Mouse (Mus musculus) 3T3-L1 (cell line): ENCODE results near the gene Pnp2.
"Not testable (repeated sequence)": the region's sequence is repeated elsewhere in the genome, so short reads cannot be mapped to it uniquely, and the experiment has no call there.

Experiments used
- DNase-seq: peaks from one replicate; pipeline ENCODE4 v3.0.0-alpha.2; 2015; ENCODE audit warnings: low read depth, low spot score

Gene Pnp2

GRCm38 (mm10) chr14:50956724-50957123 lies 932 bp downstream of the Pnp2 start:
- DNase-seq: not testable (repeated sequence)

DNA sequence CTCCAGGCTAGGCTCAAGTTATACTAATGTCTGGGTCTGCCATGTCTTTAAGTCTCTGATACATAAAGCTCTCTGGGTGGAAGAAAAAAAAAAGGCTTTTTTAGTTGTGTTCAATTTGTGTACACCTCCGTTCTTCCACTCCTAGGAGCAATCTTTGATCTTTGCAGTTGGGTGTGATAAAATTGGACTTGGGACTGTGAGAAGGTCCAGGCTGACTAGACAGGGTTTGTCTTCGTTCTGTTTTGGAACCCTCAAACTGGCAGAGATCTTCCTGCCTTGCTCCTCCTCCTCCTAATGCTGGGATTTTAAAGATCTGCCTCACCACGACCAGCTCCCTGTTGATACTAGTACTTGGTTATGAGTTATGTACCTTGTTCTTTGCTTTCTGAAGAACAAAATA lies 1.4 kb downstream of the Pnp2 start:
- DNase-seq: not testable (repeated sequence)

- not testable (repeated sequence) for DNase-seq
Measured at GRCm38 (mm10) chr14:50958289-50958995, 2.6 kb downstream of the Pnp2 start.

DNA sequence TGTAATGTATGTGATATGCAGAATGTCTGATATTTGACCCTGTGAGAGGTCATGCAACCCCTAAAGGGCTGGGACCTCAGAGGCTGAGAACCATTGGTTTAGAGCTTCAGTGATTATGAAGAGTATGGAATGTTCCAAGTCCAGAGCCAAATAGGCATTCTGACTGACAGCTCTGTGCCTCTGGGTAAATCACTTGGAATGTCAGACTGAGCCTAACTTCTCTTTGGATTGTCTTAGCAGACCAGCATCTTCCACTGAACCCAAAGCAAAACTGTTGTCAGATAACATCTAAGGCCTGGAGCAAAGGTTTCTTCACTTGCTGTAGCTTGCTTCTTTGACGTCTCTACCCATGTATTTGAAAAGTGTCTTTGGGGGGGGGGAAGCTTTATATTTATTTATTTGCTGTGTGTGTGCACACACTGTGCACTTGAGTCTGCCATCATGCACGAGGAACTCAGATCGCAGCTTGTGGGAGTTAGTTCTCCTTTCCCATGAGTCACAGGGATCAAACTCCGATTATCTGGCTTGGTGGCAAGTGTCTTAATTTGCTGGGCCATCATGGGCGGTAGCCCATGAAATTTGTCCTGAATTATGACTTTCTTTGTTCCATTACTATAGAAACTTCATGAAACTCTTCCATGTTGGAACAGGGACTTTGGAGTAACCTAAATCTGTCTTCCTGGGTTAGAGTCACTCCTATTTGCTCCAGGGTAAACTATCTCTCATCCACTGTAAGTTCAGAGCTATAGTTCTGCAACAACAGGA lies 12.6 kb downstream of the Pnp2 start:
- peak; percentile 22 for DNase-seq

DNA sequence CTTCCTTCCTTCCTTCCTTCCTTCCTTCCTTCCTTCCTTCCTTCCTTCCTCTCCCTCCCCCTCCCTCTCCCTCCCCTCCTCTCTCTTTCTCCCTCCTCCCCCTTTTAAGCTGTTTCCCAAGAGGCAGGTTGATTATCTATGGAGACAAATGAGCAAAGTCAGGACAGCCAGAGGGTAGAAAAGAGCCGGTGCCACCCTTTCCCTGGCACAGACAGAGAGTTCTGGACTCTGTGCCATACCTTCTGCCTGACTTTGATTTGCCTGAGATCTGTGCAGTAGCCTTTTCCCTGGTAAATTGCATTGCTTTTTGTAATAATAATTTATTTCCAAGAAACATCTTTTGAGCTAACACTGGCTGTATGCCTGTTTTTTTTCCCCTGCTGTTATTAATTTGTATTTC lies 13.2 kb downstream of the Pnp2 start:
- no peak for DNase-seq

GRCm38 (mm10) chr14:50969558-50970544 lies 14.1 kb downstream of the Pnp2 start:
- no peak for DNase-seq

DNA sequence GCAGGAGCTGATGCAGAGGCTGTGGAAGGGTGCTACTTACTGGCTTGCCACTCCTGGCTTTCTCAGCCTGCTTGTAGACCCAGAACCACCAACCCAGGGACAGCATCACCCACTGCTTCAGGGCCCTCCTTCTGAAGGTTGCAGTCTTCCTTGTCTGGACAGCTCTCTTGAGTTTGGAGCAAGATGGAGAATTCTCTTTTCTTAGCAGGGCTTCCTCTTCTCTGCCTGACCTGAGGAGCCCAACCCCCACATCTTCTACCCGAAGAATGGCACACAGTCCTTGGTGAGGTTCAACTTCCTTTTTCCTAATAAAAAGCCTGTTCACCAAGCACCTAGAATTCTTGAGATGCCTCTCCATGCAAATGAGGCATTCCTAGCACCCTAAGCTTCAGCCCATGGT lies 15.0 kb downstream of the Pnp2 start:
- no peak for DNase-seq

DNA sequence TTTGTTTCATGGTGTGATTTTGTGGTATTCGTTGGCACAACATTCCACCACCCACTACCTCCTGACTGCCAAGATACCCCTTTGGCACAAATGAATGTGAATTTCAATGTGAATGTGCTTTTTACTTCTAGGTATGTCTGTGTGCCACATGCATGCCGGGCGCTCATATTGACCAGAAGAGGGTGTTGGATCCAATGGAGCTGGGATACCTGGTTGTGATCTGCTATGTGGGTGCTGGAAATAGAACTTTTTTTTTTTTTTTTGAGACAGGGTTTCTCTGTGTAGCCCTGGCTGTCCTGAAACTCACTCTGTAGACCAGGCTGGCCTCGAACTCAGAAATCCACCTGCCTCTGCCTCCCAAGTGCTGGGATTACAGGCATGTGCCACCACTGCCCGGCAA lies 17.3 kb downstream of the Pnp2 start:
- DNase-seq: peak; percentile 0

DNA sequence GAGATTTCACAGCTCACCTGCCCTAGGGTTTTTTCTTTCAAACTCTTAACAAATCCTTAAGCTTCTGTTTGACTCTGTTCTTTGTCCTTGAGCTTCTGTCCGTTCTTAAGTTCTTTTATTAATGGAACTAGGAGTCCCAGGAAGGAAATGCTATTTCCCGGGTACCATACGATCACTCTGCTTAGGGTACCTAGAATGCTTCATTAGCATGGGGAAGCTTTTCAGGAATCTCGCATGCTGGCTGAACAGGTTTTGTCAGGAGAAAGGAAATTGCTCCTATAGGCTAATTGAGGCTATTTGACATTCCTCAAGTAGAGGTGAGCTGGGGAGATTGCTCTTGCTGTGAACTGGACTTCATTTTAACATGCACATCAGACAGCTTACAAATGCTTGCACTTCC lies 17.9 kb downstream of the Pnp2 start:
- no peak for DNase-seq

DNA sequence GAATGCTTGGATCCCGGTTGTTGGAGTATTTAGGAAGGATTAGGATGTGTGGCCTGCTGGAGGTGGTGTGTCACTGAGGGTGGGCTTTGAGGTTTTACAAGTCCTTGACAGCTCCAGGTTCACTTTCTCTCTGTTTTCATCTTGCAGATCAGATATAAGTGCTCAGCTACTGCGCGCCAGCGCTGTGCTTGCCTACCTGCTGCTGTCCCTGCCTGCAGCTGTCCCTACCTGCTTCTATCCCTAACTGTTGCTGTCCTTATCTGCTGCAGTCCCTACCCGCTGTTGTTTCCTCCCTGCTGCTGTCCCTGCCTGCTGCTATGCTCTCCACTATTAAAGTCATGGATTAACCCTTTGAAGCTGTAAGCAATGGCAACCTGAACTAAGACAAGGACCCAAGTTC lies 19.2 kb downstream of the Pnp2 start:
- DNase-seq: no peak

DNA sequence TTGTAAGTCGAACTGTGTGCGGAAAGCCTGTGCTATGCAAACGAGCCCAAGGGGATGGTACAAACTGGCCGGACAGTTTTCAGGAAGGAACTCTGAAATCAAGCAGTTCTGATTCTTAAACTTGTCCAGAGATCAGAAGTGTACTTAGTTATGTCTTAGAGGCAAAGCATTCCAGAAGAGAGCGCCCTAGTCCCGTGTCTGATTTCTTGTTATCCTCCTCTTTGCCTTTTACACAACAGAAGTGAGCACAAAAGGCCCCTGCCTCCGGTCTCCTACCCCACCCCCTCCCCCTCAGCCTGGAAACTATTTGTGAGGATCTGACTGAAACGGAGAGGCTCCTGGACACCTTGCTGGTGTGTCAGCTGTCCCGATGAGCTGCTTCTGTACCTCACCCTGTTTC lies 20.9 kb downstream of the Pnp2 start:
- DNase-seq: no peak

- DNase-seq: not testable (repeated sequence)
Measured at GRCm38 (mm10) chr14:50978451-50978850, 22.7 kb downstream of the Pnp2 start.

DNA sequence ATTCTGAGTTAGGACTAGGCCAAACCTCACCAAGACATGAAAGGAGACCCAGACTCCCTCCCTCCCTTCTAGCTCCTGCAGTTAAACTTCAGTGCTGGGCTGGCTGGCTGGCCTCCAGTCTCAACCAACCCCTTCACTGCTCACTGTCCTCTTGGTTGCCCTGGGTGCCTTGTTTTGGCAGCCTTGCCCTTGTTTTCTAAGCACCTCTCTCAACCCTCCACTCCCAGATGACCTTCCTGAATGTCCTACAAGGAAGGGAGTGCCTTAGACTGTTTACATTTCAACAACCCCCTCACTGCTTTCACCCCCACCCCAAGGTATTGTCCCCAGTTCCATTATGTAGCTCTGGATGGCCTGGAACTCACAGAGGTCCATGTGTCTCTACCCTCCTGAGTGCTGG lies 23.8 kb downstream of the Pnp2 start:
- no peak for DNase-seq

DNA sequence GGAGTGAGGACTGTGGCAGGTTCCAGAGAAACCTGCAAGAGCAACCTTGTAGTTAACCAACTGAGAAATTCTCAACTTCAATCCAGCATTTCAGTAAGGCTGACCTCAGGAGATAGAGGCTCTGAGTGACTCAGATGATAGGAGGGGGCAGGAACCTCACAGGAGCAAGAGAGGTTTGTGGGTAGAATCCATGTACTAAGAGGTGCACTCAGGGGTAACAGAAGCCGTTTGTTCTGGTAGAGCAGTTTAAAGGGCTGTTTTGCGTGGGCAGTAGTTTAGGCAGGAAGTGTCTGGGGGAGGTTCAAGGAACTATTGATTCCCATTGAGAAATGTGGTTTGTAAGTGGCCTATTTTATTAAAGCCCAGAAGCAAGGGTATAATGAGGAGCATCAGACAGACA lies 25.4 kb downstream of the Pnp2 start:
- peak; percentile 1 for DNase-seq

DNA sequence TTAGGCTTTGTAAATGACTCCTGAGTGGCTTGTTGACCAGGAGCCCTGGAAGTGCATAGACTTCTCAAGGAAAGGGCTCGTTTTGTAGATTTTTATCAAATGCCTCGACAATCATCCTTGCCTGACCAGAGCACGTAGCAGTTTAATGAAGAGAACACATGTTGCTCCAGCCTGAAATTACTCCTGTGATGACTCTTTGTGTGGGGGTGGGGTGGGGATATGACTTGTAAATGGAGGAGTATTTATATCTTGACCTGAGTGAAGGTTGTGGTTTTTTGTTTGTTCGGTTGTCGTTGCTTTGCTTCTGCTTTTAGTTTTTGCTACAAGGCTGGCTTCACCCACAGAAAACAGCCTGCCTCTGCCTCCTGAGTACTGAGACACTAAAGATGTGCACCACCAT lies 26.0 kb downstream of the Pnp2 start:
- DNase-seq: peak; percentile 0

DNA sequence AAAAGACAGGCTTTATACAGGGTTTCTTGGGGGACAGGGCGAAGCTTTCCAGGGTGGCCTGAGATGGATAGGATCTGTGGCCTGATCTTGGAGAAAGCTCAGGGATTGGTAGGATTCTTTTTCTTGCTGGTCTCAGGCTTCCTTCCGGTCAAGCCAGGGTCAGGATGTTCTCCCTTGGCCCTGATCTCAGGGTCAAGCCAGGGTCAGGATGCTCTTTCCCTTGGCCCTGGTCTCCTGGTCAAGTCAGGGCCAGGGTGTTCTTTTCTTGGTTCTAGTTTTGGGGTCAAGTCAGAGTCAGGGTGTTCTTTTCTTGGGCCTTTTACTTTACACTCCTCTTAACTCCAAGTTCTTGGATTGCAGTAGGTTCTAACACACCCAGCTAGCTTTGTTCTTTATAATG lies 31.9 kb downstream of the Pnp2 start:
- no peak for DNase-seq

GRCm38 (mm10) chr14:50991037-50991436 lies 35.2 kb downstream of the Pnp2 start:
- no peak for DNase-seq

DNA sequence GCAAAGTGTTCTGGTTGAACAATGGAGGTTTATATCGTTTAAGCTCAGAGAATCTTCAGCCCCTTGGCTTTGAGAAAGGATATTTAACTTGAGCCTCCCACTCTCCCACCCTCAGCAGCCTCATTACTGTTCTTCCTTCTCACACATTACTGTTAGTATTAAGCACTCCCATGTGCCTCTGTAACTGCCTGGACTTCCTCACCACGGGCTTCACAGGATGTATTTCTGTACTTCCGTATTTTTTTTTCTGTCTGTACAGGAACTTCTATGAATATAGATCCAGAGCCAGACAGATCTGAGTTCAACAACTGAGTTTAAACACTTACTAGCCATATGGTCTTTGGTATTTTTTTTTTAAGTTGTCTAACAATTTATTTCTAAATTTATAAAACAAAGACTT lies 41.3 kb downstream of the Pnp2 start:
- DNase-seq: no peak

GRCm38 (mm10) chr14:50997999-50998666 lies 42.3 kb downstream of the Pnp2 start:
- no peak for DNase-seq

- peak; percentile 38 for DNase-seq
Measured at GRCm38 (mm10) chr14:51007152-51007801, 51.5 kb downstream of the Pnp2 start, which contains the start of gene Rnase10. TSS of gene Rnase10 (plus strand) at chr14:51007751.
